Mouse (Mus musculus) adipocyte (in vitro differentiated cells): ENCODE data around the gene Zdhhc12.
"Not testable (repeated sequence)": the region's sequence is repeated elsewhere in the genome, so short reads cannot be mapped to it uniquely, and the experiment has no call there.

Experiments
- DNase-seq: peaks from one replicate; pipeline ENCODE4 v3.0.0-alpha.2; 2016; ENCODE audit warnings: low spot score

Zdhhc12 gene

DNA sequence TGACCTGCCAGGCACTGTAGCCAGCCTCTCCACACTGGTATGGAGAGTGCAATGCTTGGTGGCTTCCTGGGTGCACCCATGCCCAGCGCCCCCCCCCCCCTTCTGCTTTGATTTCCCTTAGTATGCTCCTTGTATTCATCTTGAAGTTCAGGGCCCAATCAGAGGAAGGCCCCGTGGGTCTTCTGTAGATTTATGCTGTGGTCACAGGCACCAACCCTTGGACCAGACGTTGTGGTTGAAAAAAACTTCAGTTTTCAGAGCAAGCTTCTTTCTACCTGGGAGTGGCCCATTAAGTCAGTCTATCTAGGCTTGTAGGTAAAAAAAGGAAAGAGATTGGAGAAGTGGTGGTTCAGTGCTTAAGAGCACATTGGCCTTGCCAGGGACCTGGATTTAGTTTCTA lies 29.7 kb downstream of the Zdhhc12 start:
- DNase-seq = no peak

DNA sequence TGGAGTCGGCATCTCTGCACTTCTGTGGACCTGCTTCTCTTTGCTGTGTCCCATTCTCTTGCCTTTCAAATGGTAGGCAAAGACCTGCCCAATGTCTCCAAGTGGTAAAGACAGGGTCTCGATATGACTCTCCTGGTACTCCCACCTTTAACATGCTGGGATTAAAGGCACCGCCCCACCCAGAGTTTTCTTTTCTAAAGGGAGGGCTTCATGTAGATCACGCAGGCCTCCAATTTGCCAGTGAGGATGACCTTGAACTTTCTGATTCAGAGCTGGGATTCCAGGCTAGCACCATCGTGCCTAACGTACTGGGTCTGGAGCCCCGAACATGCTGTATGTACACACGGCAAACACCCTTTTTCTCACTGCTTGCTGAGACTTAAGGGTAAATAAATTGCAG lies 30.2 kb downstream of the Zdhhc12 start:
- no peak for DNase-seq

DNA sequence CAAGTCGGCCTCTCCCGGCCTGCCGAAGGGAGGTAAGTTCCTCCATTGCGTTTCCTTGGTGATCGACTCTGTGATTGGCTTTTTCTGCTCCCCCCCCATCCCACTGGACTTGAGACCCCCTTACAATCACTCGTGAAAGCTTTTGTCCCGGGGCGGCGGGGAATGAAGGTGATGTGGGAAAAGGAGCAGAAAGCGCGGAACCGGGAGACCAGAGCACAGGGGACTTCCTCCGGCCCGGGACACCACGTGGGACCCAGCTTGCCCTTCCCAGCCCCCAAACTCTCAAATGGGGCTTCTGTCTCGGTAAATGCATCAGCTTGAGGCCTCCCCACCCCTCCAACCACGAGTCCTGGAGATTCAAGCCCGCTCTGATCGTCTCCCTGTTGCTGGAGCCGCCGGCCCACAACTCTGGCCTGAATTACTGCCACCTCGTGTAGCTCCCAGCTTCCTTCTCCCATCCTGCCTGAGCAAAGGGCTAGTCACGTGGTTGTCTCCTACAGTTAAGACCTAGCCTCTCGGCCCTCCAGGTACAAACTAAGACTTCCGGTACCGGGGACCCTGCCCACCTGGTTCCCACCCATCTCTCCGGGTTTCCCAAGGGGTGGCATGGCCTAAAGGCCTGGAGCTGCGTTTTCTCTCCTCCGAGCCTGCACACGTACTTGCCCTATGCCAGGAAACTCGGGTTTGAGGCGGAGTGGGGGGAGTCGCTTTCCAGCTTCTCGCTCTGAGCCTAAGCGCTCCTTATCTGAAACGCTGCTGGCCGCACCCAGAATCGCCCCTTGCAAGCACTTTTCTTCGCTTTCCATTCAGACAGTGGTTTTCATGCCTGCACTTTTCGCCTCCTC lies 31.0 kb downstream of the Zdhhc12 start:
- DNase-seq = peak; percentile 69

DNA sequence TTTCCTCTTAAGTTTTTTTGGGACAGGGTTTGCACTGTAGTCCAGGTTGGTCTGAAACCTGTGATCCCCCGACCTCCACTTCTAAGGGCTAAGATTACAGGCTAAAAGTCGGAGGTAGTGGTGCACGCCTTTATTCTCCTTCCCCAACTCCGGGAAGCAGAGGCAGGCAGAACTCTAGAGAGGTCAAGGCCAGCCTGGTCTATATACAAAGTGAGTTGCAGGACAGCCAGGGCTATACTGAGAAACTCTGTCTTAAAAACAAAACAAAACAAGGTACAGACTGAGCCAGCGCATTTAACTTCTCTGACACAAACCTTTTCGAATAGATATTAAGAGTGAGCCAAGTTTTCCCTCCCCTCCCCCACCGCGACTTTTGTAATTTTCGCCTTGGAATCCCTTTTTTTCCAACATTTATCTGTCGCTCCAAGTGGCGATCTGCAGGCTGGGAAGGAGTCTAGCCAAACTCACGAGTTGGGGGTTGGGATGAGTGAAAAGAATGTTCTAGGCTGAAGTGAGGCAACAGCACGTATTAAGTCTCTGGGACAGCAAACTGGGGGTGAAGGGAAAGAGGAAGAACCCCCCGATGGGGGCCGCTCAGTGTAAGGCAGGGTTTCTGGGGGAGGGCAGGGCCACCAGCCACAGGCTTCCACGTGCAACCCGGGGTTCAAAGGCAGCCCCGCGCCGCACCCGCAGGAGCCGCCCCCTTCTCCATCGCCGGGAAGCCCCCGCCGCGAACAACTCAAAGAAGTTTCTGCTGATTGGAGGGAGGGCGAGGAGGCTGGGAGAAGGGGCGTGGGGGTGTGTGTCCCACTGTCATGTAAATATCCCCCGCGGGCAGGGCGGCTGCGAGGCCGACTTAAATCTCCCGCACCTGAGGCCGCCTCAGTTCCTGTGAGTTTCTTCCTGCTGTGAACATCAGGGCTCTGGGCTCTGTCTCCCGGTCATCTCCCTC lies 32.0 kb downstream of the Zdhhc12 start:
- peak; percentile 82 for DNase-seq

DNA sequence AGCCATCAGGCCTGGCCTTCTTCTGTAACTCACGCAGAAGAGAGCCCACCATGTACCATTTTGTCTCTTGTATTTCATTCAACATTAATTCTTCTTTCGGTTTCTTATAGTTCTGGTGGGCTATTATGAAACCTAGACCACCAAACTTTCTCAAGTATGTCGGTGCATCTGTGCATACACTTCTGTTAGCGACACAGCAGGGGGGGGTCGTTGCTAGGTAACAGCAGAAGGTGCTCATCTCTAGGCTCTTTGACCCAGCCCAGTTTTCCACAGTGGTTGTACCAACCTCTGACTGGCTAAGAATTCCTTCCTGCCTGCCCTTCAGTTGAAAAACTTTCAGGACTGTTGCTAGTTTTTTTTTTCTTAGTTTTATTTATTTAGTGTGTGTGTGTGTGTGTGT lies 35.0 kb downstream of the Zdhhc12 start:
- DNase-seq = no peak

DNA sequence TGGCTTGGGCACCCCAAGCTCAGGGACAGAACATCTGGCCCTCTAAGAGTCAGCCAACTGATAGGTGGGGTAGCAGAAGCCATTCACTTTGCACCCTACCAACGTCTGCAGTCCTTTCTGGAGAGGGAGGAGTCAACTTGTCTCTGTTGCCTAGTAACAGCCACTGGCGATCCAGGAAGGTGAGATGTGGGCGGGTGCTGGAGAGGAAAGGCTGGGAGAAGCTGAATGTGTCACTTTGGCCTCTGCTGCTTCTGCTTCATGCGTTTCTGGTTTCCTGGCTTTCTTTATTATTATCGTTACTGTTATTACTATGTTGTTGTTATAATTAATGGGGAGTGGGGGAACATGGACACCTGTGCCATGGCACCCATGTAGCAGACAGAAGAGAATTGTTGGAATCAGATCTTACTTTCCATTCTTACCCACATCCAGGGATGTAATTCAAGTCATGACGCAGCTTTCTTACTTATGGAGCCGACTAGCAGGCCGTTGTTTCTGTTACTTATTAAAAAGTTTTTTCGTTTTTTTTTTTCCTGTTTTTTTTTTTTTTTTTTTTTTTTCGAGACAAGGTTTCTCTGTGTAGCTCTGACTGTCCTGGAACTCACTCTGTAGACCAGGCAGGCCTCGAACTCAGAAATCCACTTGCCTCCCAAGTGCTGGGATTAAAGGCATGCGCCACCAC lies 36.1 kb downstream of the Zdhhc12 start, which contains the start of gene Set:
Set (plus strand) TSS at position 156 of the 682 bp plus-strand sequence.
- no peak for DNase-seq

DNA sequence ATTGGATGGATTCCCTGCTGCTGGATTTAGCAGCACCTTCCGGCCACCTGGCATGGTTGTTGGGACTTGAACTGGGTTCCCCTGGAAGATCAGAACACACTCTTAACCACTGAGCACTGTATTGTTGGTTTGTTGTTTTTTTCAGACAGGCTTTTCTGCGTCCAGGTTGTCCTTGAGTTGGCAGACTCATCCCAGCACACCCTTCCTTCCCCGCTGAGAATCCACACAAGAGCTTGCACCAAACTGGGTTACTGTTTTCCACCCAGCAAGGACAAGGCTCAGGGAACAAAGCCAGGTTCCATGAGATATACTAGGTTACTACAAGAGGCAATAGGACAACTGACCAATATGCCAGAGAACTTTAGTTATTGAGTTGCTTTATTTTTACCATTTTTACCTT lies 36.7 kb downstream of the Zdhhc12 start:
- DNase-seq = no peak

DNA sequence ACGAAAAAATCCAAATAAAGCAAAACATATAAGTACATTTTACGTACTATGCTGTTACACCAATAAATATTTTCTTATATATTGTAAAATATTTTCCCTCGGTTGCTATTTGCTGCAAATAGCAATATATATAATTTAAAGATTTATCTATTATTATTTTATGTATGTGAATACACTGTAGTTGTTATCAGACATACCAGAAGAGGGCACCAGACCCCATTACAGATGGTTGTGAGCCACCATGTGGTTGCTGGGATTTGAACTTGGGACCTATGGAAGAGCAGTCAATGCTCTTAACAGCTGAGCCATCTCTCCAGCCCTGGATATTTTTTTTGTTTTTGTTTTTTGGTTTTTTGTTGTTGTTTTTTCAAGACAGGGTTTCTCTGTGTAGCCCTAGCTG lies 38.1 kb downstream of the Zdhhc12 start:
- not testable (repeated sequence) for DNase-seq

DNA sequence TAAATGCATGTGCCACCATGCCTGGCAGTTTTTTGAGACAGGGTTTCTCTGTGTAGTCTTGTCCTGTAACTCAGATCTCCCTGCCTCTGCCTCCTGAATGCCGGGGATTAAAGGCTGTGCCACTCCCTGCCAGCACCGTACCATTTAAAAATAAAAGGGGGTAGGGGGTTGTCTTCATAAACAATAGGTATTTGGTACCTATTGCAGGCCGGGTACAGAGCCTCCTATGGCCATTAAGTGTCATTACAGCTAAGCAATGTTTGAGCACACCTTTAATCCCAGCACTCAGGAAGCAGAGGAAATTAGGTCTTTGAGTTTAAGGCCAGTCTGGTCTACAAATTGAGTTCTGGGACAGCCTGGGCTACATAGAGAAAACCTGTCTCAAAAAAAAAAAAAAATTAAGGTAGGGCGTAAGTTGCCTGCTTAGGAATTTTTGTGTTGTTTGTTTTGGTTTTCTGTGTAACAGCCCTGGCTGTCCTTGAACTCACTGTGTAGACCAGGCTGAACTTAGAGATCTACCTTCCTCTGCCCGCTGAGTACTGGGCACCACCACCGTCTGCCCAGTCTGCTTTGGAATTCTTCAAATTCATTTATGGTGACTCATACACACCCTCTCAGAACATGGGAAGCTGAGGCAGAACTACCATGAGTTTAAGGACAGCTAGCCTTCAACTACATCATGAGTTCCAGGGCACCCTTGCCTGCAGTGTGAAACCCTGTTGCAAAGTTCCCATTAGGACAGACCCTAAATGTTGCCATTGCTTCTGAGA lies 41.3 kb downstream of the Zdhhc12 start:
- DNase-seq = no peak

DNA sequence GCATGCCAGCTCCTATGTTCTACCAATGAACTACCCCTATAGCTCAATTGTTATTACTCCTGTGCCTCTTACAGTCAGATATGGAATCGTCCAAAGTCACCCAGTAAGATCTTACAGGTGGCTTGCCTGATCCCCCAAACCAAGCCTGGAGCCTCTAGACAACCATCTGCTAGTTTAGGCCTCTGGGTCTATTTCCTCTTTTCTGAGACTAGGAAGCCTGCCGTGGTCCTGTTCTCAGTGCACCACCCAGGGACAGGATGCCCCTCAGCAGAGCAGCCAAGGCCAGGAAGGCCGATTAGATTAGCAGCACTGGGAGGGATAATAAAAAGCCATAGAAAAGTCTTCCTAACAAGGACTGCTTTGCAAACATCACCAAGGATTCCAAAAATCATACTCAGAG lies 43.6 kb downstream of the Zdhhc12 start:
- no peak for DNase-seq

DNA sequence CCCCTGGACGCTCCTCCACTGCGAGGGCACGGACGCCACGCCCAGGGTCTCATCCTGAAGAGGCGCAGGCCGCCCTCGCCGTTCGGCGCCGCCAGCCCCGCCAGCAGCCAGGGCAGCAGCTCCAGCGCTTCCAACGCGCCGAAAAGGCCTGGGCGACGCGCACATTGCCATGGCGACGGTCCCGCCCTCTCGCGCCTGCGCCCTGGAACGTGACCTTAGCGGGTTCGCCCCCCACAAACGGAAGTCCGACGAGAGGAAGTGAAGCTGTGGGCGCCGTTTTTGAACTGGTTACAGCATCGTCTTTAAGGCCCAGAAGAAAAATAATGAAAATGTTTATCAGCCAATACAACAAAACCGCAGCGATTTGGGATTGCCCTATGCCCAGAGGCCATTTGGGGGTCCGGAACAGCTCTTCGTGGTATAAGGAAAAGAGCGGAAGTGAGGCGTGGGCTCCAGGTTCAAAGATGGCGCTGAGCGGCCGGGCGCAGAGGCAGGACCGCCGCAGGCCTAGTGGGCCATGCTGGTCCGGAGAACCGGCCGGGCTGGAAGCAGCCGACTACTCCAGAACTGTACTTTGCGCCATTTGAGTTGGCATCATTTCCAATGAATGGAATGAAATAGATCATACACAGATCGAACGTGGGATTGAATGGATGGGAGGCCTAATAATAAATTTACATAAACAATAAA lies 44.6 kb downstream of the Zdhhc12 start, which contains the start of gene Wdr34:
Wdr34 (minus strand) TSS at position 183 of the 690 bp plus-strand sequence.
- DNase-seq = peak; percentile 95

DNA sequence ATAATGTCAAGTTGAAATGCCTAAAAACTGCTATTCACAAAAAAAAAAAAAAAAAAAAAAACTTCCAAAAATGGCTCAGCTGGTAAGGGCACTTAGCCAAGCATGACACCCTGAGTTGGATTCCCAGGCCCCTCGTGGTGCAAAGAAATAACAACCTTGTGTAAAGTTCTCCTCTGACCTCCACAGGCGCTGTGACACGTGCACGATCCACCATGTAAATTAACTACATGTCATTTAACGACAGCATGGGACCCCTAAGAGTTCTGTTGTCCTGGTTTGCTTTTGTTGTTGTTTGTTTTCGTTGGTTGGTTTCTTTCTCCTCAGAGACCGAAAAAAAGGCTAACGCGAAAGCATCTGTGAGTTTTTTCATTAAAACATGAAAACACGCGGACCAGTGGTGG lies 45.3 kb downstream of the Zdhhc12 start:
- no peak for DNase-seq

DNA sequence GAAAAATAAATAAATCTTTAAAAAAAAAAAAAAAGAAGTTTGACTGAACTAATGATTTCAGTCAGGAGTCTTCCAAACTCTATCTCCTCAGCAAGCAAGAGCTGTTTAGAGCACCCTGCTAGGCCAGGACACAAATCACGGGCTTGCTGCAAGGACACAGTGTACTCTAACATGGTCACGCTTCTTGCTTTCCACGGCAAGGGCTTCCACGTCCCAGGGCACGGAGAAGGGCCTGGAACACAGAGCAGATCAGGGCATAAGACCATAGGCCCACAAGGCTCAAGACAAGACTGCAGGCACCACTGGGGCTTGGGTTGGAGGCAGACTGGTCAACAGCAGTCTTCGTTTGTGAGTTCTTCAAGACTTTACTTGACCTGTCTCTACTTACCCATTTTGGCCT lies 46.3 kb downstream of the Zdhhc12 start:
- DNase-seq = no peak

DNA sequence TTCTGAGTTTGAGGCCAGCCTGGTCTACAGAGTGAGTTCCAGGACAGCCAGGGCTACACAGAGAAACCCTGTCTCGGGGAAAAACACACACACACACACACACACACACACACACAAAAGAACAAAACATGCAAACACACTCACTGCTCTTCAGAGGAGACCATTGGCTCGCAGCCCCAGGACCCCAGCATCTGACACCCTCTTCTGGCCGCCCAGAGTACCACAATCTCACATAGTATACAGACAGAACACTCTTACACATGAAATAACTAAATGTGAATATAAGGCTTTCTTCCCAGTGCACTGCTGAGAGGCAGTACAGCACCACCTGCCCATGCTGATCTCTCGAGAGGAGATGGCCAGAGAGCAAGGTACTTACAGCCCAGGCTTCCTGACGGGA lies 48.9 kb downstream of the Zdhhc12 start:
- no peak for DNase-seq

DNA sequence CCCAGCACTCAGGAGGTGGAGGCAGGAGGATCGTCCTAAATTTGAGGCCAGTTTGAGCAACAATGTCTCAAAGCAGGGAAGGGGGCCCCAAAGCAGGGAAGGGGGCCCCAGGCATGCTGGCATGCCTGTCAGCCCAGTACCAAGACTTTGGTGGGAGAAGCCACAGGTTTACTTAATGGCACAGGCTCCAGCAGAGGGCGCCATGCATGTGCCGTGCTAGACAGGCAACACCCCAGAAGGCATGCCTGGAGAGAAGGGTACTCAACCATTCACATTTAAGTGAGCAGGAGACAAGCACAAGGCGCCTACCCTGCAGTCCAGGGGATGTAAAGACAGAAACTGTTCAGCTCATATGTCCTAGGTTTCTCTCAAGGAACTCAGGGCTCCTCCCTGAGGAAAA lies 51.0 kb downstream of the Zdhhc12 start:
- peak; percentile 76 for DNase-seq
